Mouse (Mus musculus) brain, embryonic 14.5 days (tissue): ENCODE data around the gene Avl9. TPM values are rescaled to one million over a fixed set of nuclear protein-coding genes. Genes with fewer than 3 reads are reported as not detected.

Experiments
- DNase-seq: peaks from one replicate; pipeline ENCODE4 v3.0.0-alpha.2; 2011; ENCODE audit warnings: low read depth
- CTCF ChIP-seq: fragments of 200-500 bp; IDR thresholded peaks from 2 replicates; pipeline ENCODE4 v1.5.1; 2012; ENCODE audit warnings: inconsistent platforms, mild to moderate bottlenecking, moderate library complexity, borderline replicate concordance; ENCODE audit not compliant: insufficient read depth, insufficient read length; ENCODE audit errors: extremely low read depth
- POLR2A ChIP-seq: fragments of 200-500 bp; IDR thresholded peaks from 2 replicates; pipeline ENCODE4 v1.6.1; 2012; ENCODE audit warnings: mild to moderate bottlenecking, inconsistent platforms, borderline replicate concordance; ENCODE audit not compliant: poor library complexity, insufficient read depth, insufficient read length, severe bottlenecking; ENCODE audit errors: extremely low read depth
- polyA plus RNA-seq: library from polyadenylated mRNA; depleted of rRNA; stranded (reverse); fragments of >200 nt; gene quantifications from 2 replicates; pipeline ENCODE4 v1.2.3, GENCODE M21; 2012

Gene Avl9
- polyA plus RNA-seq, 1 experiment = 34.6 TPM

GRCm38 (mm10) chr6:56765696-56766095, 51.0 kb downstream of the Avl9 start:
- no peak for DNase-seq
- TF ChIP-seq POLR2A (no peak), CTCF (no peak)

GRCm38 (mm10) chr6:56775816-56776215, 61.1 kb downstream of the Avl9 start:
- peak; percentile 22 for DNase-seq
- TF ChIP-seq POLR2A = no peak
- TF ChIP-seq CTCF = no peak

- no peak for DNase-seq
- no peak for TF ChIP-seq POLR2A
These were observed 64.9 kb downstream of the Avl9 start for GRCm38 (mm10) chr6:56779636-56780035.

- TF ChIP-seq CTCF (no peak), POLR2A (no peak)
- DNase-seq = no peak
These were observed 69.0 kb downstream of the Avl9 start for GRCm38 (mm10) chr6:56783561-56784272.

- TF ChIP-seq POLR2A (no peak), CTCF (no peak)
- no peak for DNase-seq
These were observed 70.4 kb downstream of the Avl9 start for GRCm38 (mm10) chr6:56785068-56785467.

- DNase-seq = no peak
- TF ChIP-seq POLR2A (no peak), CTCF (no peak)
These were observed 73.0 kb downstream of the Avl9 start for GRCm38 (mm10) chr6:56787668-56788067.

DNA sequence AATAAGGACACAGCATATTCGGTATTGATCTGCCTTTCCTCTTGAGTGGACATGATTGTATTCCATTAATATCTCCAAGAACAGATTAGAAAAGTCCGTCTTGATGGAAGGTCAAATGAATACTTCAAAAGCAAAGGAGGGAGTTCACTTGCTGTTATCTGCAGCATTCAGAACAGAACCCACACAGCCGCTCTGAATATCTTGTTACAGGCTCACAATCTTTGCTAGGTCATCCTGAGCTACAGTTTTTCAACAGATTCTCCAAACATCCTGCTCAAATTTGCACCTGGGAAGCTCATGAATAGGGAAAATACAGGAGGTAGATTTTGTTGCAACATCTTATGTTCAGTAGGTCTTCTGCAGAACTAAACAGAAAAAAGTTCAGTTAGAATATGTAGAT, 74.6 kb downstream of the Avl9 start:
- TF ChIP-seq POLR2A = no peak
- no peak for TF ChIP-seq CTCF
- no peak for DNase-seq

- no peak for DNase-seq
- TF ChIP-seq CTCF (no peak), POLR2A (no peak)
These were observed 80.1 kb downstream of the Avl9 start for GRCm38 (mm10) chr6:56794834-56795233.

DNA sequence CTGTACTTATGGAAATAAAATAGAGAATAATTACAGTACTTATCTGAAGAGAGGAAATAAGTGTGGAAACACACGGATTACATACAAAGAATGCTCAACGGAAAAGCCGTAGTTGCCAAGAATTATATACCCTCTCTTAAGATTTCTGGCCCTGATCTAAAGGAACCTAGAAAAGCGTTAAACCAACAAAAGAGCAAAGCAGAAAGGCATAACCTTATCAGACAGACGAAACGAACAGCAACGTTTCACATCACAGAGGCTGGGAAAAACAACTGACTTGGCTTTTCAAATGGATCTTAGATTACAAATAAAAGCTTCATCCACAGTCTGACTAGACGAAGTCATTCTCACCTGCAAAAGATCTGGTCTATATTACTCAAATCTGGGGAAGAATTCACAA, 81.5 kb downstream of the Avl9 start:
- no peak for DNase-seq
- TF ChIP-seq POLR2A = no peak
- TF ChIP-seq CTCF = no peak

DNA sequence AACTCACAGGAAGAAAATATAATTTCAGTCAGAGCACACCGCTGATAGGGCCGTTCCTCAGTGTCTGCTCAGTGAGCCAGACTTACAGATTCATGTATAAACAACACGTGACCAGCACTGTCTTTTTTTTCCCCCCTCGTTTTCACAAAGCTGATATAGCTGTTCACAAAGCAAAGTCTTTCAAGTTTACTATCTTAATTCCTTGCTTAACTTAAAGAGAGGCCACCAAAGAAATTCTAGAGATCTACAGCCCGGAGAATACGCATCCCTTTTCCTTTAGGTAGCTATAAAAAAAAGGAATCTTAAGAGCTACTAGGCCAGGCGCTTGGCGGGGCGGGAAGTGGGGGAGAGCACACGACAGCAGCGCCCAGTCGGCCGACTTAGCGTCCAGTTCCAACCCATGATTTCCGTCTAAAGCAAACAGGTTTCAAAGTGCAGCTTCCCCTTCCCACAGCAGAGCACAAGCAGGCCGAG, 82.0 kb downstream of the Avl9 start:
- DNase-seq = peak; percentile 80
- TF ChIP-seq POLR2A (no peak), CTCF (no peak)

DNA sequence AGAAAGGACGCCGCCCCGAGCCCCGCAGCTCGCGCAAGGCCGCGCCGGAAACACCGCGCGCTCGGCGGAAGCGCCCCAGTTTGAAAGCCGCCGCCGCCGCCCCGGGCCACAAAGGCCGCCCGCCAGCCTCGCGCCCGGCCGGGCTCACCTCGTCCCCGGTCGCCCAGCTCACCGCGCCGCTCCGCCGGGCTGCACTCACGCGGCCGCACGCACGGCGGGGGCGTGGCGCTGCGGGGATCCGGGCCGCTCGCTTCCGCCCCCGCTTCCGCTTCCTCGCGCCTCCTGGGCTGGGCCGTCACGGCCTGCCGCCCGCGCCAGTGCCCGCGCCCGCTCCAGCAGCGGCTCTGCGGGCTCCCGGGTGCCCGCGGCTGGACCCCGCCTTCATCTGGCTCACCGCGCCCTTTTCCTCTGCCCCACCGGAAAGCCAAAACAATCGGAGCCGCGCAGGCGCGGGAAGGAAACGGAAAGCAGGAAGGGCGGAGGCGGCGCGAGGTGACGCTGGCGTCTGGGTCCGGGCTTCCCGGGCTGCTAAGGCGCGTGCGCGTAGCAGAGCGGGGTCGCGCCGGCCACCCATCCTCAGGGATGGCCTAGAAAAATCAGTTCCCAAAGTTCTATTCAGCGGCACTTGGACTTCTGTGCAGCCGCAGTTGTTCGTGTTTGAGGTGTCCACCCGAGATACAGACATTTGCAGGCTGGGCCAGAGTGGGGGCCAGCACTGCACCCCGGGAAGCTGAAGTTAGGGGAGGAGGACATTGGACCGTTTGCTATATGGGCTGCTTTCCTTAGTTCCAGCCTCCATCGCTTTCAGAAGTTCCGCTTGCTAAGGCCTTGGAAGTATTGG, 82.8 kb downstream of the Avl9 start, which contains the start of gene Kbtbd2:
Gene Kbtbd2, minus strand, starts transcription at position 503 of the 841 bp plus-strand sequence.
- DNase-seq = peak; percentile 97
- peak; percentile 77 for TF ChIP-seq POLR2A
- TF ChIP-seq CTCF = no peak
